Comparison of ENCODE assay signal across 10 mouse cellular contexts in the genomic region with DNA sequence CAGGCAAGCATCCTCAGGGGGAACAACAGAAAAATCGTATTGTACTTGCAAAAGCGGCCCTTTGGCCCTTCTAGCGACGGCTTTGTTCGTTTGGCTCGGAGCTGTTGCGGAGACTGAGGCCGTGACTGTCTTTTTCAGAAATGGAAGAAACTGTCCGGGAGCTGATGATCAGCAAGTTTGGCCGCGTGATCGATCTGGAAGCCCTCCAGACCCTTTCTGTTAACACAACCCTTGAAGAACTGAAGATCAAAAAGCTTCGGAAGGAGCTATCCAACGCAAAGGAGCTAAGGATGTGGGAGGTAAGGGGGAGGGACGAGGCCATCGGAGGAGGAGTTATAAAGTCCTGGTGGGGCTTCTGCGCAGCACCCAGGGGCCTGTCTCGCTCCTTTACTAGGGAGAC.
A peak's percentile ranks its signal among the peaks of the same experiment; 100 is the strongest.
DNase-seq lines count a peak whose midpoint lies in the region; ATAC-seq lines count a peak whose summit lies in the region.
"Had no signal": no experiment of that assay in that cellular context is flagged by ENCODE, and none has a peak within 500 bp of the region (broad histone marks: within the 10 kb centered on the region; RNA-seq: fewer than 3 reads in every experiment).

No protein-coding gene starts in this region.

- peaks cover 5% of the 10 kb centered on the region; the same call in 1 of the 2 replicates for H3K4me1 ChIP-seq in heart, embryonic 10.5 days
- peaks cover 11% of the 10 kb centered on the region; the same call in 1 of the 2 replicates for H3K4me1 ChIP-seq in kidney, embryonic 16.5 days (ENCODE audit: insufficient read depth, low read length)
- H3K4me1 ChIP-seq in midbrain, embryonic 13.5 days (replicated peaks) = peaks cover 7% of the 10 kb centered on the region; the same call in 1 of the 2 replicates

- 34% methylated on average over 18 of the region's 18 CpGs for WGBS in heart, embryonic 10.5 days
- WGBS in kidney, embryonic 16.5 days = 35% methylated on average over 18 of the region's 18 CpGs
- 46% methylated on average over 18 of the region's 18 CpGs for WGBS in midbrain, embryonic 13.5 days

- no peak overlapping the region for H3K27ac ChIP-seq in heart, embryonic 10.5 days
- no peak overlapping the region for H3K27ac ChIP-seq in kidney, embryonic 16.5 days (ENCODE audit: low read length)
- H3K27ac ChIP-seq in midbrain, embryonic 13.5 days = no peak overlapping the region

- H3K4me3 ChIP-seq in heart, embryonic 10.5 days = peak overlapping the region; percentile 29; the same call in 1 of the 2 replicates
- H3K4me3 ChIP-seq in kidney, embryonic 16.5 days (ENCODE audit: low read length) = no peak overlapping the region
- H3K4me3 ChIP-seq in midbrain, embryonic 13.5 days (replicated peaks) = no peak overlapping the region

- no peaks in the 10 kb centered on the region for H3K36me3 ChIP-seq in heart, embryonic 10.5 days
- H3K36me3 ChIP-seq in kidney, embryonic 16.5 days (ENCODE audit: insufficient read depth, low read length) = no peaks in the 10 kb centered on the region
- H3K36me3 ChIP-seq in midbrain, embryonic 13.5 days = 0 out of 2 replicates have a peak, but pooled peaks cover 3% of the 10 kb centered on the region

- no peaks in the 10 kb centered on the region for H3K9me3 ChIP-seq in heart, embryonic 10.5 days
- no peaks in the 10 kb centered on the region for H3K9me3 ChIP-seq in kidney, embryonic 16.5 days (ENCODE audit: low read length)
- no peaks in the 10 kb centered on the region for H3K9me3 ChIP-seq in midbrain, embryonic 13.5 days

- H3K27me3 ChIP-seq in heart, embryonic 10.5 days (ENCODE audit: insufficient read depth, poor library complexity, severe bottlenecking) = peaks cover 5% of the 10 kb centered on the region; the same call in 1 of the 2 replicates
- H3K27me3 ChIP-seq in kidney, embryonic 16.5 days (ENCODE audit: insufficient read depth, low read length) = no peaks in the 10 kb centered on the region
- no peaks in the 10 kb centered on the region for H3K27me3 ChIP-seq in midbrain, embryonic 13.5 days

- DNase-seq in heart, embryonic 10.5 days (ENCODE audit: low spot score) = no peak
- no peak for DNase-seq in heart, adult 18-20 months
- no peak for DNase-seq in kidney, postnatal 14 days
- DNase-seq in cerebellum, postnatal 25 days = peak; percentile 44 to 45
- no peak for DNase-seq in urinary bladder, postnatal 10 days (ENCODE audit: low spot score)
- no peak for DNase-seq in urinary bladder, adult 2 months (ENCODE audit: low spot score)
- DNase-seq: lung, postnatal 10 days; thymus, adult 2 months had no signal

- 0 out of 2 replicates have a peak overlapping the region, but pooled peaks have one; percentile 19 for H3K4me2 ChIP-seq in kidney, embryonic 16.5 days (replicated peaks; ENCODE audit: low read depth, low read length)
- peak overlapping the region; percentile 26; the same call in 1 of the 2 replicates for H3K4me2 ChIP-seq in midbrain, embryonic 13.5 days (replicated peaks)

- no peak overlapping the region for H3K9ac ChIP-seq in kidney, embryonic 16.5 days (replicated peaks; ENCODE audit: low read length)
- H3K9ac ChIP-seq in midbrain, embryonic 13.5 days (replicated peaks) = no peak overlapping the region

- ATAC-seq in kidney, embryonic 16.5 days (ENCODE audit: low FRiP score, low TSS enrichment) = no peak
- ATAC-seq in midbrain, embryonic 13.5 days = no peak

Comparison
In these comparisons a context has a peak if more than half of its experiments do, and no peak if none do; other contexts are left out.
1. DNase-seq: peak in cerebellum, postnatal 25 days (2 of 2); none in heart, embryonic 10.5 days (single experiment), heart, adult 18-20 months (0 of 2), kidney, postnatal 14 days (single experiment), urinary bladder, postnatal 10 days (single experiment) and urinary bladder, adult 2 months (single experiment).